Mouse (Mus musculus) layer of hippocampus, adult 2 months (tissue): ENCODE results near the gene Por. TPM values are rescaled to one million over a fixed set of nuclear protein-coding genes. Genes with fewer than 3 reads are reported as not detected.

Experiments used
- DNase-seq, 2 experiments: peaks; one replicate each; pipeline ENCODE4 v3.0.0; 2022; ENCODE audit warnings: low spot score in 2 of 2
- H3K27ac ChIP-seq: fragments of 200-600 bp; 2 replicates; pipeline ENCODE4 v1.8.1; 2022
- H3K4me3 ChIP-seq: fragments of 200-600 bp; 2 replicates; pipeline ENCODE4 v1.8.1; 2022; ENCODE audit warnings: mild to moderate bottlenecking
- CTCF ChIP-seq: fragments of 200-600 bp; conservative IDR thresholded peaks from 2 replicates; pipeline ENCODE4 v1.8.1; 2022; ENCODE audit warnings: antibody characterized with exemption, mild to moderate bottlenecking, moderate library complexity
- total RNA-seq, 2 experiments: library from RNA; stranded (reverse); gene quantifications; 2 replicates each; pipeline ENCODE4 v1.2.3; 2021

The Por gene
- total RNA-seq, 2 experiments from 2014 or later: 103 to 112 TPM

- TF ChIP-seq CTCF: no peak
- Histone ChIP-seq H3K4me3 (no peak overlapping the region), H3K27ac (no peak overlapping the region)
- DNase-seq: no peak
These were observed 26.9 kb upstream of the Por start for GRCm38 (mm10) chr5:135642686-135643551.

GRCm38 (mm10) chr5:135643552-135643842 lies 26.3 kb upstream of the Por start:
- H3K4me3 ChIP-seq: no peak overlapping the region
- H3K27ac ChIP-seq: no peak overlapping the region
- TF ChIP-seq CTCF: no peak
- DNase-seq: no peak

GRCm38 (mm10) chr5:135643869-135644268 lies 26.0 kb upstream of the Por start:
- no peak overlapping the region for H3K4me3 ChIP-seq
- no peak for TF ChIP-seq CTCF

GRCm38 (mm10) chr5:135645330-135645729 lies 24.5 kb upstream of the Por start:
- Histone ChIP-seq H3K27ac (no peak overlapping the region), H3K4me3 (no peak overlapping the region)
- DNase-seq: no peak
- TF ChIP-seq CTCF: no peak

More at GRCm38 (mm10) chr5:135643869-135644268, 26.0 kb upstream of the Por start:
- no peak overlapping the region for H3K27ac ChIP-seq
- DNase-seq: no peak

DNA sequence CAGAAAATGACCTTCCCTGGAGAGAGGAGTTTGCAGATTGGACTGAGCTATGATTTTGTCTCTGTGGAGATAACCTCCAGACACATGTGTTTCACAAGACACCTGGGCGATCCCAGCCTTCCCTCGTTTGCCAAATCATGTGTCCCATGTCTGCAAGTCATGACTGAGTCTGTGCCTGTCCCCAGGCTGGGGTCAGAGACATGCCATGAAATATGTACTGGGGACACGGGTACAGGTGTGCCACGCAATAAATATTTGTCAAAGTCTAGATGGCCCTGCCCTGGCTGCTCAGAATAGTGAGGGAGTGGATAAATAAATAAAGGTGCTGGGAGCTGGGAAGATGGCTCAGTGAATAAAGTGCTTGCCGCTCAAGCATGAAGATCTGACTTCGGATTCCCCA lies 23.8 kb upstream of the Por start:
- no peak for DNase-seq
- Histone ChIP-seq H3K4me3 (no peak overlapping the region), H3K27ac (no peak overlapping the region)
- TF ChIP-seq CTCF: no peak

GRCm38 (mm10) chr5:135648461-135649308 lies 21.1 kb upstream of the Por start:
- Histone ChIP-seq H3K4me3 (no peak overlapping the region), H3K27ac (no peak overlapping the region)
- DNase-seq: no peak
- no peak for TF ChIP-seq CTCF

DNA sequence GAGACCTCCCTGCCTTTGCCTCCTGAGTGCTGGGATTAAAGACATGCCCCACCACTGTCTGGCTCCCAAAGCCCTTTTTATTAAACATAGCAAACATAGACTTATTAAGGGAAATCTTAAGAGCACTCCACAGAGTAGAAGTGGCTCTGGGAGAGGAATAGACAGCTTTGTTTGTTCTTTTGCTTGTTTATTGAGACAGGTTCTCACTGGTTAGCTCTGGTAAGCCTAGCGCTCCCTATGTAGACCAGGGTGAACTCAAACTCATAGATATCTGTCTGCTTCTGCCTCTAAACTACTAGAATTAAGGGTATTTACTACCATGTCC lies 20.6 kb upstream of the Por start:
- H3K4me3 ChIP-seq: no peak overlapping the region
- no peak for DNase-seq
- no peak overlapping the region for H3K27ac ChIP-seq
- no peak for TF ChIP-seq CTCF

GRCm38 (mm10) chr5:135651536-135651935 lies 18.3 kb upstream of the Por start:
- no peak overlapping the region for H3K27ac ChIP-seq
- no peak overlapping the region for H3K4me3 ChIP-seq
- no peak for DNase-seq
- TF ChIP-seq CTCF: no peak

- no peak for TF ChIP-seq CTCF
- DNase-seq: no peak
- Histone ChIP-seq H3K27ac (no peak overlapping the region), H3K4me3 (no peak overlapping the region)
These were observed 16.6 kb upstream of the Por start for GRCm38 (mm10) chr5:135653209-135653608.

GRCm38 (mm10) chr5:135656046-135656445 lies 13.8 kb upstream of the Por start:
- DNase-seq: no peak
- no peak for TF ChIP-seq CTCF
- H3K27ac ChIP-seq: no peak overlapping the region
- H3K4me3 ChIP-seq: no peak overlapping the region

DNA sequence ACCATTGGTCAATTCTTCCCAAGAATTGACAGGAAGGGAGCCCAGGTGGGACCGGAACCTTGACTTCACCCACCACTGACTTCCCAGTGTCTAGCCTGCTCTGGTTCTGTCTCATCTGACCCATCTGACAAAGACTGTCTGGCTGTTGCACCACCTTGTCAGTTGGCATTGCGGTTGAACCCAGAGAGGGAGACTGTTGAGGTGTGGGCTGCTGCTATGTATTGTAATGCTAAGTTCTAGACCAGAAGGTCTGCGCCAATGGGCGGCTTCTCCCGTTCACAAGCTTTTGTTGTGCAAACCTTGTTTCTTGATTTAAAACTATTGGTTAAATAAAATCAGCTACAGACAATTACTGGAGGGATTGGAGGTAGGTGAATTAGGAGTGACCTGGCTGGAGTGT lies 12.7 kb upstream of the Por start:
- DNase-seq: no peak
- no peak for TF ChIP-seq CTCF
- Histone ChIP-seq H3K4me3 (no peak overlapping the region), H3K27ac (no peak overlapping the region)

DNA sequence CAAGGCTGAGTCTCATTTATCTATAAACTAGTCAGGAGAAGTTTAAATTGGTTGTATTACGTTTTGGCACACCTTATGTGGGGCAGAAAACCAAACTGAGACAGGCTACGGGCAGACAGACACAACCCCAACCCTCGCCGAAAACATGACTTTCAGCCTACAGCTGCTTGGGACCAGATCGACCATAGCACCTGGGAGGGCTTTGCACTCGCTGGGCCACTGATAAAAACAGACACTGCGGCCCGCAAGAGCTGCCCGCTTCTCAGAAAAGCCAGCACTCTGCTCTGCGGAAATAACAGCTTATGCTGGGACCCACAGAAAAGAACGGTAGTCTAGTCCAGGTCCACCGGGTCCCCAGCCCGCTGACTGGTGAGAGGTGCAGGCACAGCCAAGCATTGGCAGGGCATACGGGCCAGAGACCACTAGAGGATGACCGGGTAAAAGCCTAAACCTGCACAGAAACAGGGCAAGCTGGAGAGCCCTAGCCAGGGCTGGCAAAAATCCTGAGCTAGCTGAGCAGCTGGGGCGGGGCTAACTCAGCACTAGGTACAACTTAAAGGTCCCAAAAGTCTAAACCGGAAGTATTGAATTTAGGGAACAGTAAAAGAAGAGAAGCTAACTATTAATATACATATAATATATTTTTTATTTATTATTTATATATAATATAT lies 12.0 kb upstream of the Por start:
- Histone ChIP-seq H3K4me3 (no peak overlapping the region), H3K27ac (no peak overlapping the region)
- no peak for TF ChIP-seq CTCF
- no peak for DNase-seq

- Histone ChIP-seq H3K27ac (no peak overlapping the region), H3K4me3 (no peak overlapping the region)
- no peak for TF ChIP-seq CTCF
- no peak for DNase-seq
These were observed 9.9 kb upstream of the Por start for GRCm38 (mm10) chr5:135659956-135660355.
